Mouse (Mus musculus) ES-Bruce4 (cell line): ENCODE measurements around the gene Tbc1d32. TPM values are rescaled to one million over a fixed set of nuclear protein-coding genes. Genes with fewer than 3 reads are reported as not detected.

ENCODE experiments used
- H3K27ac ChIP-seq: 2 replicates; pipeline ENCODE4 v1.5.1; 2012; ENCODE audit warnings: low read length, inconsistent platforms; ENCODE audit not compliant: insufficient read depth
- H3K27me3 ChIP-seq: 2 replicates; pipeline ENCODE4 v1.6.1; 2012; ENCODE audit warnings: mild to moderate bottlenecking, low read length, inconsistent platforms; ENCODE audit not compliant: control insufficient read depth, poor library complexity, insufficient read depth, severe bottlenecking
- H3K36me3 ChIP-seq: 2 replicates; pipeline ENCODE4 v1.6.1; 2012; ENCODE audit warnings: inconsistent platforms, mild to moderate bottlenecking, low read length, moderate library complexity; ENCODE audit not compliant: control insufficient read depth, poor library complexity, insufficient read depth, severe bottlenecking
- H3K4me1 ChIP-seq: one replicate; pipeline ENCODE4 v1.8.1; 2011; ENCODE audit warnings: low read length; ENCODE audit not compliant: control insufficient read depth, insufficient read depth
- H3K4me3 ChIP-seq: 2 replicates; pipeline ENCODE4 v1.5.1; 2011; ENCODE audit warnings: low read depth, mild to moderate bottlenecking, low read length
- H3K9ac ChIP-seq: 2 replicates; pipeline ENCODE4 v1.6.1; 2012; ENCODE audit warnings: low read depth, mild to moderate bottlenecking, inconsistent platforms; ENCODE audit not compliant: poor library complexity, severe bottlenecking
- H3K9me3 ChIP-seq: replicated peaks from 2 replicates; pipeline ENCODE4 v1.6.1; 2012; ENCODE audit warnings: mild to moderate bottlenecking, low read length, inconsistent platforms; ENCODE audit not compliant: control insufficient read depth, poor library complexity, insufficient read depth, severe bottlenecking
- CTCF ChIP-seq: IDR thresholded peaks from one replicate; pipeline ENCODE4 v1.8.1; 2011; ENCODE audit warnings: low read depth, low read length
- EP300 ChIP-seq: IDR thresholded peaks from 2 replicates; pipeline ENCODE4 v1.6.1; 2011; ENCODE audit warnings: low read depth, low read length; ENCODE audit not compliant: insufficient read depth
- POLR2A ChIP-seq: IDR thresholded peaks from one replicate; pipeline ENCODE4 v1.8.1; 2011; ENCODE audit warnings: low read length; ENCODE audit not compliant: insufficient read depth
- polyA plus RNA-seq: library from polyadenylated mRNA; stranded (reverse); fragments of >200 nt; gene quantifications from 2 replicates; pipeline ENCODE4 v1.2.4, GENCODE M21; 2011; ENCODE audit warnings: low read depth; ENCODE audit not compliant: missing spikeins, insufficient read depth, insufficient read length

Gene Tbc1d32
- polyA plus RNA-seq, 1 experiment, result 9.5 TPM

- Histone ChIP-seq H3K27ac (no peak within 1 kb of the TSS), H3K36me3 (no peaks in the 10 kb centered on the region), H3K9me3 (no peaks in the 10 kb centered on the region), H3K4me3 (no peak within 1 kb of the TSS), H3K27me3 (no peaks in the 10 kb centered on the region), H3K9ac (no peak within 1 kb of the TSS), H3K4me1 (no peaks in the 10 kb centered on the region)
- TF ChIP-seq POLR2A (no peak), CTCF (peak; percentile 39), EP300 (no peak)
These were observed 122.0 kb downstream of the Tbc1d32 start, which contains the start of gene Msl3l2 for GRCm38 (mm10) chr10:56106333-56106995. TSS of gene Msl3l2 (plus strand) at chr10:56106917.

- TF ChIP-seq CTCF (no peak), EP300 (no peak), POLR2A (no peak)
- Histone ChIP-seq H3K4me1 (no peaks in the 10 kb centered on the region), H3K4me3 (no peak overlapping the region), H3K36me3 (no peaks in the 10 kb centered on the region), H3K9ac (no peak overlapping the region), H3K27ac (no peak overlapping the region), H3K27me3 (no peaks in the 10 kb centered on the region), H3K9me3 (no peaks in the 10 kb centered on the region)
These were observed 128.7 kb downstream of the Tbc1d32 start for GRCm38 (mm10) chr10:56099641-56100310.

GRCm38 (mm10) chr10:56099126-56099525, 129.4 kb downstream of the Tbc1d32 start:
- Histone ChIP-seq H3K9ac (no peak overlapping the region), H3K27ac (no peak overlapping the region), H3K4me3 (no peak overlapping the region), H3K36me3 (no peaks in the 10 kb centered on the region), H3K9me3 (no peaks in the 10 kb centered on the region), H3K4me1 (no peaks in the 10 kb centered on the region), H3K27me3 (no peaks in the 10 kb centered on the region)
- TF ChIP-seq EP300 (no peak), CTCF (no peak), POLR2A (no peak)

- Histone ChIP-seq H3K4me1 (no peaks in the 10 kb centered on the region), H3K4me3 (no peak overlapping the region), H3K27ac (no peak overlapping the region), H3K9ac (no peak overlapping the region), H3K27me3 (no peaks in the 10 kb centered on the region), H3K9me3 (no peaks in the 10 kb centered on the region), H3K36me3 (no peaks in the 10 kb centered on the region)
- no peak for TF ChIP-seq EP300
- no peak for TF ChIP-seq POLR2A
- no peak for TF ChIP-seq CTCF
These were observed 131.7 kb downstream of the Tbc1d32 start for GRCm38 (mm10) chr10:56096757-56097156.

- Histone ChIP-seq H3K9me3 (no peaks in the 10 kb centered on the region), H3K36me3 (no peaks in the 10 kb centered on the region), H3K4me1 (no peaks in the 10 kb centered on the region), H3K4me3 (no peak overlapping the region), H3K27ac (no peak overlapping the region), H3K9ac (no peak overlapping the region), H3K27me3 (no peaks in the 10 kb centered on the region)
- TF ChIP-seq CTCF (no peak), POLR2A (no peak), EP300 (no peak)
These were observed 133.9 kb downstream of the Tbc1d32 start for GRCm38 (mm10) chr10:56094586-56094985.

- Histone ChIP-seq H3K4me3 (no peak overlapping the region), H3K9me3 (no peaks in the 10 kb centered on the region), H3K4me1 (no peaks in the 10 kb centered on the region), H3K9ac (no peak overlapping the region), H3K27me3 (no peaks in the 10 kb centered on the region), H3K36me3 (no peaks in the 10 kb centered on the region), H3K27ac (no peak overlapping the region)
- no peak for TF ChIP-seq CTCF
- no peak for TF ChIP-seq POLR2A
- no peak for TF ChIP-seq EP300
These were observed 138.8 kb downstream of the Tbc1d32 start for GRCm38 (mm10) chr10:56089714-56090113.
